Mouse (Mus musculus) erythroid progenitor cell, adult 5-6 weeks (primary cell): ENCODE results near the gene Usp12. TPM values are rescaled to one million over a fixed set of nuclear protein-coding genes. Genes with fewer than 3 reads are reported as not detected.
"Not testable (repeated sequence)": the region's sequence is repeated elsewhere in the genome, so short reads cannot be mapped to it uniquely, and the experiment has no call there.

Experiments used
- ATAC-seq: replicated peaks from 2 replicates; pipeline ENCODE4 v1.8.0; 2016; ENCODE audit warnings: moderate number of reproducible peaks, mild to moderate bottlenecking, moderate TSS enrichment, inconsistent platforms; ENCODE audit not compliant: poor library complexity, low FRiP score, severe bottlenecking
- total RNA-seq, 2 experiments: library from RNA; stranded (forward) in 1 of 2; stranded (reverse) in 1 of 2; fragments of 150-400 nt in 1 of 2; fragments of 186-747, 209-891 nt in 1 of 2; gene quantifications; 2 replicates each; pipeline versions ENCODE4 v1.2.3 to v1.2.4; 2015 to 2017; ENCODE audit warnings: low replicate concordance in 2 of 2

Usp12 gene
- total RNA-seq, 2 experiments from 2014 or later = 10.3 to 15.1 TPM

GRCm38 (mm10) chr5:146757316-146757715 lies 37.5 kb downstream of the Usp12 start:
- no peak for ATAC-seq

GRCm38 (mm10) chr5:146753181-146753580 lies 41.6 kb downstream of the Usp12 start:
- ATAC-seq = no peak

GRCm38 (mm10) chr5:146750958-146751357 lies 43.8 kb downstream of the Usp12 start:
- no peak for ATAC-seq

- no peak for ATAC-seq
Measured at GRCm38 (mm10) chr5:146750273-146750672, 44.5 kb downstream of the Usp12 start.

GRCm38 (mm10) chr5:146749857-146750256 lies 44.9 kb downstream of the Usp12 start:
- ATAC-seq = no peak

- ATAC-seq = no peak
Measured at GRCm38 (mm10) chr5:146736970-146737495, 57.8 kb downstream of the Usp12 start.

- ATAC-seq = no peak
Measured at GRCm38 (mm10) chr5:146736348-146736747, 58.5 kb downstream of the Usp12 start.

- not testable (repeated sequence) for ATAC-seq
Measured at GRCm38 (mm10) chr5:146735054-146735453, 59.8 kb downstream of the Usp12 start.

- no peak for ATAC-seq
Measured at GRCm38 (mm10) chr5:146733888-146734640, 60.7 kb downstream of the Usp12 start.

GRCm38 (mm10) chr5:146733372-146733771 lies 61.4 kb downstream of the Usp12 start:
- no peak for ATAC-seq

- no peak for ATAC-seq
Measured at GRCm38 (mm10) chr5:146727006-146727405, 67.8 kb downstream of the Usp12 start.

- no peak for ATAC-seq
Measured at GRCm38 (mm10) chr5:146724956-146725355, 69.8 kb downstream of the Usp12 start.

GRCm38 (mm10) chr5:146723452-146723851 lies 71.4 kb downstream of the Usp12 start:
- ATAC-seq = no peak

- no peak for ATAC-seq
Measured at GRCm38 (mm10) chr5:146722226-146722625, 72.6 kb downstream of the Usp12 start.

GRCm38 (mm10) chr5:146719584-146720356 lies 75.0 kb downstream of the Usp12 start:
- no peak for ATAC-seq

- ATAC-seq = no peak
Measured at GRCm38 (mm10) chr5:146713836-146714235, 81.0 kb downstream of the Usp12 start.

GRCm38 (mm10) chr5:146713088-146713487 lies 81.7 kb downstream of the Usp12 start:
- no peak for ATAC-seq

GRCm38 (mm10) chr5:146712282-146712918 lies 82.4 kb downstream of the Usp12 start:
- no peak for ATAC-seq

- ATAC-seq = no peak
Measured at GRCm38 (mm10) chr5:146709361-146709760, 85.4 kb downstream of the Usp12 start.

- ATAC-seq = peak; percentile 53
Measured at GRCm38 (mm10) chr5:146705815-146706408, 88.9 kb downstream of the Usp12 start.
